Mouse (Mus musculus): ENCODE data around the gene 9130019O22Rik.
A peak's percentile ranks its signal among the peaks of the same experiment; 100 is the strongest.
"Not testable (repeated sequence)": the region's sequence is repeated elsewhere in the genome, so short reads cannot be mapped to it uniquely, and the experiment has no call there.

9130019O22Rik gene

DNA sequence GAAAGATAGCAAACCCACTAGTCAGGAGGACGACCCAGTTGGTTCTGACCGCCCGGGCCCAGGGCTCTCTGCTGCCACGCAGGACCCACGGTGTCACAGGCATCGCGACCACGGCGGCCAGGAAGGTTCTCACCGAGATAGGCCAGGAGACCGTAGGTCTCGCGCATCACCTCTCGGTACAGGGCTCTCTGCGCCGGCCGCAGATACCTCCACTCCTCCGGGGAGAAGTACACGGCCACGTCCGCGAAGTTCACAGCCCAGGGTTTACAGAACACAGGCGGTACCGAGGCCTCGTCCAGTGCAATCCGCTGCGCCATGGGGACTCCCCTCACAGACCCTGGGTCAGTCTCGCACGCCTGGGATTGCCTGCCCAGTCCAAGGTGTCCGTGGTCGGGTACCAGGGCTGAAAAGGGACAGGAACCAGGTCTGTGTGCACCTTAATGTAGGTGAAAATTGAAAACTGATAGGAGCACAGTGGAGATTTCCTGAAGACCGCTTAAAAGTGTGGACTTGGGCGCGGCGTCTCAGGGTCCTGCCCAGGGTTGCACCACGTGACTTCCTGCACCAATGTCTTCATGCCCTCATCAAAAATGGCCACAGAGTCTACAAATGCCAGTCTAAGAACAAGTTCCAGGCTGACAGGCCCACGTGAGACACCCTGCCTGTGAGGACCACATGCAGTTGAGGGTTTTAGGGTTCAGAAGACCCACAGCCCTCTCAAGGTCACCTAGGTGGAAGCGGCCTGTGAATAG lies at the start of gene 9130019O22Rik:
Gene 9130019O22Rik, minus strand, starts transcription at position 526 of the 752 bp plus-strand sequence.
- peak; percentile 96 for DNase-seq (ENCODE audit: low read depth, low spot score)

DNA sequence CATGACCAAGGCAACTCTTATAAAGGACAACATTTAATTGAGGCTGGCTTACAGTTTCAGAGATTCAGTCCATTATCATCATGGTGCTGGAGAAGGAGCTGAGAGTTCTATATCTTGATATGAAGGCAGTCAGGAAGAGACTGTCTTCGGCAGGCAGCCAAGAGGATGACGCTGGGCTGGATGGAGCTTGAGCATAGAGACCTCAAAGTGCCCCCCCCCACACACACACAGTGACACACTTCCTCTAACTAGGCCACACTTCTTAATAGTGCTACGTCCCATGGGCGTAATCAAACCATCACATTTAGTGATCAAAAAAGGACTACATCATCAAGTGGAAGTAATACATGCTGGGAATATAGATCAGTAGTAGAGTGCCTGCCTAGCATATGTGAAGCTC lies 48.2 kb upstream of the 9130019O22Rik start:
- DNase-seq (ENCODE audit: low read depth, low spot score), result no peak

GRCm38 (mm10) chr7:127426354-127426753 lies 39.4 kb upstream of the 9130019O22Rik start:
- no peak for DNase-seq (ENCODE audit: low read depth, low spot score)

DNA sequence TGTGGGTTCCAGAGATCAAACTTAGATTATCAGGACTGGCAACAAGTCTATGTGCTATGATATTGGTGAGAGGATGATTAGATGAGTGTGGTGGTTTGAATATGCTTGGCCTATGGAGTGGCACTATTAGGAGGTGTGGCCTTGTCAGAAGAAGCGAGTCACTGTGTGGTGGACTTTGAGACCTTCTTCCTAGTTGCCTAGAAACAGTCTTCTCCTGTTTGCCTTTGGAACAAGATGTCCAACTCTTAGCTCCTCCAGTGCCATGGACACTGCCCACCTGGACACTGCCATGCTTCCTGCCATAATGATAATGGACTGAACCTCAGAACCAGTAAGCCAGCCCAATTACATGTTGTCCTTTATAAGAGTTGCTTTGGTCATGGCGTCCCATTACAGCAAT lies 38.9 kb upstream of the 9130019O22Rik start:
- no peak for DNase-seq (ENCODE audit: low read depth, low spot score)

DNA sequence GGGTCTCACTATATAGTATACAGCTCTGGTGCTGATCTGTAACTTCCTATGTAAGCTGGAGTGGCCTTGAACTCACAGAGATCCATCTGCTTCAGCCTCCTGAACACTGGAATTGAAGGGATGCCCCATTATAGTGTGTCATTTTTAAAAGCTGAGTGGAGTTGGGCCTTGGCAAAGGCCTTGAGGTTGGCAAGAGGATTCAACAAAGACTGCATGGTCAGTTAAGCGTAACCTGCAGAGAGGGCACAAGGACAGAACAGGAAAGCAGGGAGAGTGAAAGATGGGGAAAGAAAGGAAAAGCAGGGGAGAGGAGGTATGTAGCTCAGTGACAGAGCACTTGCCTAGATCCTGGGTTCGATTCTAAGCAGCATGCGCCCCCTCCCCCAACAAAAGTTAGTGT lies 38.3 kb upstream of the 9130019O22Rik start:
- DNase-seq (ENCODE audit: low read depth, low spot score), result no peak

DNA sequence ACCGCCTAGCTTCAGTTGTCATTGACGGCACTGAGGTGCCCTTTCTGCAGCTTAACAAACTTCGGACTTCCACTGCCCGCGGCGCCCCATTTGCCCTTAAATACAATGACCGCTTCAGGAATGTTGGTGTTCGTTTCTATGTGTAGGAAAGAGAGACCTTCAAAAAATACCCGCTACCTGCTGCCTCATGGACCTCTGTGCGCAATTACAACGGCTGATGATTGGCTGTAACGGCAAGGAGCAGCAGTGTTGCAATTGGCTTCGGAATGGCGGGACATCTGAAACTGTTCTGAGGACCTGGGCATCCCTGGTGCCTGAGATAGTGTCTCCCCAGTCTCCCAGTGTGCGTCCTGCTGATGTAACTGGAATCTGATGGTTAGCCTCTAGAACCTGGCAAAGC lies 35.3 kb upstream of the 9130019O22Rik start:
- DNase-seq (ENCODE audit: low read depth, low spot score), result peak; percentile 24

DNA sequence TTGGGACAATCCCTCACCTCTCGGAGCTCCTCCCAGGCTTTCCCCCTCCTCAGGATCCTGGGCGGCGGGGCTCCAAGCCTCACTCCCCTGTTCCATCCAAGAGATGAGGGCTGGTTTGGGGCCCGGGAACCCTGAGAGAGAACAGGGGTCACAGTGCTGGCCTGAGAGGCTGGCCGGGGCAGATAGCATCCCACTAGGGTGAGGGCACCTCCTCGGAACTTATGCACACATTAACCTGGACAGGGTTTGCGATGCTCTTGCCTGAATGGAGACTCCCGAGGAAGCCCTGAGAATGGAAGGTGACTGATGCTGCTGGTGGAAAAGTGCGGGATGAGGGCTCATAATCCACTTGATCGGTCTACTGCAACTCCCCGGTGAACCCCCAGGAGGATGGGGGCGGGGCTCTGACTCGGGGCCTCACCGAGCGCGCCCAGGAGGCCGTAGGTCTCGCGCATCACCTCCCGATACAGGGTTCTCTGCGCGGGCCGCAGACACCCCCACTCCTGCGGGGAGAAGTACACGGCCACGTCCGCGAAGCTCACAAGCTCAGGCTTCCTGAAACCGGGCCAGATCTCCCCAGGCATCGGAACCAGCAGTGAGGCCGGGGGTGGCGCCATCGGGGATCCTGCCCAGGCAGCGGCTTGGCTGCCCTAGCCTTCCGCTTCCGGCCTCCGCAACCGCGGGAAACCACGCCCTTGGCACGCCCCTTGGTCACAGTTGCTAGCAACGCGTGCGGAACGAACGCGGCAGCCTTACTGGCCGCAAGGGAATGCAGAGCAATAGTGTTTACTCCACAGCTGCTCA lies 34.6 kb upstream of the 9130019O22Rik start, which contains the start of gene Zfp688:
Gene Zfp688, minus strand, starts transcription at position 681 of the 804 bp plus-strand sequence.
- DNase-seq (ENCODE audit: low read depth, low spot score), result peak; percentile 87

GRCm38 (mm10) chr7:127411418-127411817 lies 24.5 kb upstream of the 9130019O22Rik start:
- DNase-seq (ENCODE audit: low read depth, low spot score), result no peak

DNA sequence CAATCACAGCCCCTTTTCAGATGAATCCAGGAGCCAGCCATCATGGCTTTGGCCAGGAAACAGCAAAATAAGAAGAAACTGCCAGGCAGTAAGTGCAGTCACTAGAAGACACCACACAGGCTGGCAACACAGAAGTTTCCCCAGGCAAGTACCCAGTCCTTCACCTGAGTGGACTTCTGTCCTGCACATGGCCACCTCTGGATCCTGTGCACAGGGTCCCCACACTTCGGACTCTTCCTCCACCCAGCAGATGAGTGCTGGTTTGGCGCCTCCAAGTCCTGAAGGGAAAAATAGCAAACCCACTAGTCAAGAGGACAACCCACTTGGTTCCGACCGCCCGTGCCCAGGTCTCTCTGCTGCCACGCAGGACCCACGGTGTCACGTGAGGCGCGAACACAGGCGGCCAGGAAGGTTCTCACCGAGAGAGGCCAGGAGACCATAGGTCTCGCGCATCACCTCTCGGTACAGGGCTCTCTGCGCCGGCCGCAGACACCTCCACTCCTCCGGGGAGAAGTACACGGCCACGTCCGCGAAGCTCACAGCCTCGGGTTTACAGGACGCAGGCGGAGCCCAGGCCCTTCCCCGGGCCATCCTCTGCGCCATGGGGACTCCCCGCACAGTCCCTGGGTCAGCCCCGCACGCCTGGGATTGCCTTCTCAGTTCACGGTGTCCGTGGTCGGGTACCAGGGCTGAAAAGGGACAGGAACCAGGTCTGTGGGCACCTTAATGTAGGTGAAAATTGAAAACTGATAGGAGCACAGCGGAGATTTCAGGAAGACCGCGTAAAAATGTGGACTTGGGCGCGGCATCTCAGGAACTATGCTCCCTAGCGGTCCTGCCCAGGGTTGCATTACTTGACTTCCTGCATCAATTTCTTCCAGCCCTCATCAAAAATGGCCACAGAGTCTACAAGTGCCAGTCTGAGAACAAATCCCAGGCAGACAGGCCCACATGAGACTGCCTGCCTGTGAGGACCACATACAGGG lies 19.3 kb upstream of the 9130019O22Rik start, which contains the start of gene Zfp764:
Gene Zfp764, minus strand, starts transcription at position 821 of the 986 bp plus-strand sequence.
- DNase-seq (ENCODE audit: low read depth, low spot score), result peak; percentile 93

GRCm38 (mm10) chr7:127404101-127404500 lies 17.1 kb upstream of the 9130019O22Rik start:
- not testable (repeated sequence) for DNase-seq (ENCODE audit: low read depth, low spot score)

GRCm38 (mm10) chr7:127402980-127403379 lies 16.0 kb upstream of the 9130019O22Rik start:
- DNase-seq (ENCODE audit: low read depth, low spot score), result peak; percentile 45

- no peak for DNase-seq (ENCODE audit: low read depth, low spot score)
Measured at GRCm38 (mm10) chr7:127400355-127400754, 13.4 kb upstream of the 9130019O22Rik start.

DNA sequence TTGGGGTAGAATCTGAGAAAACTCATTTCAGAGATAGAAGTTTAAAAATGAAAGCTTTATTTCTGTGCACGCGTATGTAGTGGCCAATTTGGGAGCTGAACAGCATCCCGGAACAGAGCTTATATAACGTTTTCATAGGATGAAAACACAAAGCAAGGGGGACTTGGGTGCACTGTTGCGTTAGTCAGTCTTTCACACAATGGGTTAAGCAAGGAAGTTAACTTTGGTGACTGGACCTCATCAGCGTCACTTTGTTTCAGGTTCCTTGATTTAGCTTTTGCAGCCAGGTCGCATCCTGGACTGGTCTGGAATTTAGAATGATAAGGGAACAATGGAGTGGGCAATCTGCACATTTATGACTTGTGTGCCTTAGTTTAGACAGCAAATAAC lies 7.0 kb upstream of the 9130019O22Rik start:
- no peak for DNase-seq (ENCODE audit: low read depth, low spot score)

DNA sequence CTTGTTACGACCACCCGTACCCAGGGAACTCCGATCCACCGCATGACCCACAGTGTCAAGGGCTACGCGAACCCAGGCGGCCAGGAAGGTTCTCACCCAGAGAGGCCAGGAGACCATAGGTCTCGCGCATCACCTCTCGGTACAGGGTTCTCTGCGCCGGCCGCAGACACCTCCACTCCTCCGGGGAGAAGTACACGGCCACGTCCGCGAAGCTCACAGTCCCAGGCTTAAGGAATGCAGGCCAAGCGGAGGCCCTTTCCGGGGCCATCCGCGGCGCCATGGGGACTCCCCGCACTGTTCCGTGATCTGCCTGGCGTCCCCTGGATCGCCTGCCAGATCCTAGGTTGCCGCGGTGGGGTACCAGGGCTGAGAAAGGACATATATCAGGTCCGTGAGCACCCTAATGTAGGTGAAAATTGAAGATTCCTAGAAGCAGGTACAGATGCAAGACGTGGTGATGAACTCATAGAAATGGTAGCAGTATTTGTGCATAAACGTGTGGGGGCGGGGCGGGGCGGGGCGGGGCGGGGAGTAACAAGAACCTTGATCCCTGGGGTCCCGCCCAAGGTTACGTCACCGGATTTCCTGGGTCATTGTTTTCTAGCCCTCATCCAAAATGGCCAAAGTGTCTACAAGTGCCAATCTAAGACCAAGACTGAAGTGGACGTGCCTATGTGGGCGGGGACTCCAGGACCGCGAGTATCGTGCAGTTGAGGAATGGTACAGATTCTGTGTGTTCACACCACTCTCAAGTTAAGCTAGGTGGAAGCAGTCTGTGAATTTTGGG lies 6.4 kb upstream of the 9130019O22Rik start, which contains the start of gene E430018J23Rik:
Gene E430018J23Rik, minus strand, starts transcription at position 473 of the 787 bp plus-strand sequence.
- DNase-seq (ENCODE audit: low read depth, low spot score), result peak; percentile 99

DNA sequence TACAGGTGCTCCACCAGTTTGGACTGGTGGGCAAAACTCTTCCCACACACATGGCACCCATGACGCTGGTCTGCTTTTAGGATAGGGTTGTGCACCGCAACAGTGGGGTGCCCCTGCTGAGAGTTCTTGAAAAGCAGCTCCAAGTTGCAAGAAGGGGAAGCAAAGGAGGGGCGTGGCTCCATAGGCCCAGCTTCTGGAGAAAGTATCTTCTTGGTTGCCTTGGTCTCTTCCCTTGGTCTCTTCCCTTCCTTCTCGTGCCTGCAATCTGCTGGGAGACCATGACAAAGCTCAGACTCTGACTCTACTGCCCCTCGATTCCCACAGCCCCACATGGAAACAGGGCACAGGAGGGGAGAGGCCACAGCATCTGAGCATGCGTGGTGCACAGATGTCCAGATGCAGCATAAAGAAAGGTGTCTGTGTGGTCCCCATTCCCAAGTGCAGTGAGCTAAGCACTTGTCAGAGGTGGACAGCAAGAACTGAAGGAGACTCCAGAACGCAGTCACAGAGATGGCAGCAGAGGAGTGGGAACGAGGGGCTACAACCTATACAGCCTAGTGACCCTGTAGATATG lies 5.4 kb upstream of the 9130019O22Rik start:
- DNase-seq (ENCODE audit: low read depth, low spot score), result no peak

- DNase-seq (ENCODE audit: low read depth, low spot score), result no peak
Measured at GRCm38 (mm10) chr7:127391538-127391937, 4.6 kb upstream of the 9130019O22Rik start.

DNA sequence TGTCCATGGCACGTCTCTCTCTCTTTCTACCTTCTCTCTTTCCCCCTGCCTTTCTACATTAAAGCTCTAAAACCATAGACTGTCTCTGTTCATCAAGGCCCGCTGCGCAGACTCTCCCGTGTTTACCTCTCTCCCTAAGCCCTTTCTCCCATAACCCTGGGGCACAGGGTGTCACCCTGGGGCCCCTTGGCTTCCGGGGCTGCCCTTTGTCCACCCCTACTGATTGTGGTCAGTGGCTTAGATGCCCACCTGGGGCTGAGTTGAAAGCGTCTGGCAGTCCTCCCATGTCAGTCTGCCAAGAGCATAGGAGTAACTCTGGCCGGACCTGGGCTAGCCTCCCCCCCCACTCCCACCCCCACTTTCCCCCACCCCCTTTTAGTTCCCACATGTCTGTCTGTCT lies 3.3 kb upstream of the 9130019O22Rik start:
- no peak for DNase-seq (ENCODE audit: low read depth, low spot score)

DNA sequence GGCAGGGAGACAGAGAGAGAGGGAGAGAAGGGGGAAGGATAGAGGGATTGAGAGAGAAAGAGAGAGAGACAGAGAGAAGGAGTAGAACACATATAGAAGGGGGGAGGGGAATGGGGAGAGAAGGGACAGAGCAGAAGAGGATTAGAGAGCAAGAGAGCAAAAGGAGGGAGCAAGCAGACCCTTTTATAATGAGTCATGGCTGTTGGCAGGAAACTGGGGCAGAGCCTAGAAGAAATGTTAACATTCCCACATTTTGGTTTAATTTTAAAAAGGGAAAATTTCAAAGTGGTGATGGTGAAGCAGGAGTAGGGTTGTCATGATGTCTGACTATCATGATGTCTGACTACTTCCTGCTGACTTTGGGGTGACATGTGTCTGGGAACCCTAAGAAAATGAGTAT lies 1.2 kb upstream of the 9130019O22Rik start:
- not testable (repeated sequence) for DNase-seq (ENCODE audit: low read depth, low spot score)

GRCm38 (mm10) chr7:127385560-127385959 lies 1.4 kb downstream of the 9130019O22Rik start:
- DNase-seq (ENCODE audit: low read depth, low spot score), result not testable (repeated sequence)

- DNase-seq (ENCODE audit: low read depth, low spot score), result no peak
Measured at GRCm38 (mm10) chr7:127378310-127378921, 8.6 kb downstream of the 9130019O22Rik start.
